Mouse (Mus musculus) lung, postnatal 0 days (tissue): Measurements from ENCODE around the gene Daglb.

ENCODE experiments used
- CTCF ChIP-seq: IDR thresholded peaks from 2 replicates; pipeline ENCODE4 v1.5.1; 2016; ENCODE audit warnings: antibody characterized with exemption, mild to moderate bottlenecking
- EP300 ChIP-seq: IDR thresholded peaks from 2 replicates; pipeline ENCODE4 v1.6.1; 2016; ENCODE audit warnings: antibody characterized with exemption, mild to moderate bottlenecking, control low read depth

GRCm38 (mm10) chr5:143475153-143475844 is 10.9 kb downstream of the Daglb start:
- TF ChIP-seq EP300 (no peak), CTCF (no peak)
